Mouse (Mus musculus) forebrain, postnatal 0 days (tissue): ENCODE results near the gene Oca2. TPM values are rescaled to one million over a fixed set of nuclear protein-coding genes. Genes with fewer than 3 reads are reported as not detected.

Experiments
- ATAC-seq: fragments of 200-750 bp; cut with Nextera tagmentation; 2 replicates; pipeline ENCODE4 v1.8.0; 2017; ENCODE audit warnings: mild to moderate bottlenecking, moderate library complexity
- DNase-seq: peaks from one replicate; pipeline ENCODE4 v3.0.0-alpha.2; 2015
- H3K27ac ChIP-seq: fragments of 300-500 bp; sonication (generic); 2 replicates; pipeline ENCODE4 v1.5.1; 2014; ENCODE audit warnings: low read depth, mild to moderate bottlenecking, antibody characterized with exemption, low read length, moderate library complexity, mixed read lengths
- H3K27me3 ChIP-seq: fragments of 300-500 bp; sonication (generic); 2 replicates; pipeline ENCODE4 v1.6.1; 2014; ENCODE audit warnings: mild to moderate bottlenecking, low read length, mixed read lengths; ENCODE audit not compliant: insufficient read depth
- H3K36me3 ChIP-seq: fragments of 300-500 bp; sonication (generic); 2 replicates; pipeline ENCODE4 v1.6.1; 2014; ENCODE audit warnings: mild to moderate bottlenecking, moderate library complexity; ENCODE audit not compliant: insufficient read depth
- H3K4me1 ChIP-seq: fragments of 300-500 bp; sonication (generic); 2 replicates; pipeline ENCODE4 v1.6.1; 2014; ENCODE audit warnings: antibody characterized with exemption; ENCODE audit not compliant: insufficient read depth
- H3K4me2 ChIP-seq: fragments of 300-500 bp; sonication (generic); 2 replicates; pipeline ENCODE4 v1.6.1; 2014; ENCODE audit warnings: low read depth, mild to moderate bottlenecking, moderate library complexity
- H3K4me3 ChIP-seq: fragments of 300-500 bp; sonication (generic); 2 replicates; pipeline ENCODE4 v1.5.1; 2014; ENCODE audit warnings: low read depth, low read length, mixed read lengths
- H3K9ac ChIP-seq: fragments of 300-500 bp; sonication (generic); 2 replicates; pipeline ENCODE4 v1.6.1; 2014; ENCODE audit warnings: mild to moderate bottlenecking
- H3K9me3 ChIP-seq: fragments of 300-500 bp; sonication (generic); 2 replicates; pipeline ENCODE4 v1.6.1; 2016; ENCODE audit warnings: low read length
- CTCF ChIP-seq: sonication (generic); IDR thresholded peaks from 2 replicates; pipeline ENCODE4 v1.5.1; 2016; ENCODE audit warnings: antibody characterized with exemption, control low read depth, low read depth
- WGBS: fragments of 180-500 bp; shearing (Covaris S2); extraction: QIAGEN DNeasy Blood & Tissue Kit; methylation state at CpG from one replicate; pipeline ENCODE4 v1.1.7; 2014; 5-methylcytosine and 5-hydroxymethylcytosine counted together
- polyA plus RNA-seq: library from polyadenylated mRNA; unstranded; fragments of >200 nt; fragmentation: Nextera tagmentation; extraction: Ambion mirVana; gene quantifications from 2 replicates; pipeline ENCODE4 v1.2.1, GENCODE M21; 2015
- total RNA-seq: library from RNA; depleted of rRNA; stranded (reverse); fragments of >200 nt; gene quantifications from 2 replicates; pipeline ENCODE4 v1.2.3, GENCODE M21; 2014

The Oca2 gene
- total and polyA plus RNA-seq, 2 experiments from 2014 or later, result 0.86 to 2.2 TPM

- Histone ChIP-seq H3K4me2 (no peak overlapping the region), H3K4me1 (no peaks in the 10 kb centered on the region), H3K4me3 (no peak overlapping the region), H3K9ac (no peak overlapping the region), H3K9me3 (no peaks in the 10 kb centered on the region), H3K27me3 (no peaks in the 10 kb centered on the region), H3K36me3 (no peaks in the 10 kb centered on the region), H3K27ac (no peak overlapping the region)
- ATAC-seq, result no peak
- no peak for TF ChIP-seq CTCF
- 86% methylated on average over 4 of the region's 4 CpGs for WGBS
- DNase-seq, result no peak
Measured at GRCm38 (mm10) chr7:56381750-56382421, 142.3 kb downstream of the Oca2 start.

- 43% methylated on average over 1 of the region's 1 CpGs for WGBS
- no peak for TF ChIP-seq CTCF
- no peak overlapping the region for H3K4me3 ChIP-seq
- H3K9ac ChIP-seq, result no peak overlapping the region
- ATAC-seq (no peak), DNase-seq (no peak)
- H3K4me1 ChIP-seq, result no peaks in the 10 kb centered on the region
- no peak overlapping the region for H3K27ac ChIP-seq
- no peaks in the 10 kb centered on the region for H3K36me3 ChIP-seq
- H3K27me3 ChIP-seq, result no peaks in the 10 kb centered on the region
- no peaks in the 10 kb centered on the region for H3K9me3 ChIP-seq
- no peak overlapping the region for H3K4me2 ChIP-seq
Measured at GRCm38 (mm10) chr7:56382706-56383105, 143.1 kb downstream of the Oca2 start.

DNA sequence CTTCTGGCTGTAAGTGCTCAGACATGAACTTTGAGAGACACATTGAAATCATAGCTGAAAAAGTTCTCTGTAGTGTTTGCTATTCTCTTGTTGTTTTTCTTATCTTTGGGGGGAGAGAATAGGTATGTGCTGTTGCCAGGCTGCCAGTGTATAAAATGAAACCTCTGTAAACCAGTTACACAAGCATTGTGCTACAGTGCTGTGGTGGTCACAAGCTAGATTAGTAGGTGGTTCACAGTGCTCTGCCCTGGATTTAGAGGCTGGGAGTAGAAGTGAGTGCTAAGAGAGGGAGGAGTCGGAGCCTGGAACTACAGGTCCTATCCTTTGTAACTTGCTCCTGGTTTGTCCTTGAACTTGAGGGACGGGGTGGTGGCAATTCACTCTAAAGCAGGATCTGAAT lies 148.7 kb downstream of the Oca2 start:
- Histone ChIP-seq H3K4me3 (no peak overlapping the region), H3K36me3 (no peaks in the 10 kb centered on the region), H3K4me2 (no peak overlapping the region), H3K9ac (no peak overlapping the region), H3K27ac (no peak overlapping the region), H3K27me3 (no peaks in the 10 kb centered on the region), H3K9me3 (no peaks in the 10 kb centered on the region), H3K4me1 (no peaks in the 10 kb centered on the region)
- ATAC-seq (no peak), DNase-seq (no peak)
- WGBS, result 83% methylated on average over 2 of the region's 2 CpGs
- no peak for TF ChIP-seq CTCF

DNA sequence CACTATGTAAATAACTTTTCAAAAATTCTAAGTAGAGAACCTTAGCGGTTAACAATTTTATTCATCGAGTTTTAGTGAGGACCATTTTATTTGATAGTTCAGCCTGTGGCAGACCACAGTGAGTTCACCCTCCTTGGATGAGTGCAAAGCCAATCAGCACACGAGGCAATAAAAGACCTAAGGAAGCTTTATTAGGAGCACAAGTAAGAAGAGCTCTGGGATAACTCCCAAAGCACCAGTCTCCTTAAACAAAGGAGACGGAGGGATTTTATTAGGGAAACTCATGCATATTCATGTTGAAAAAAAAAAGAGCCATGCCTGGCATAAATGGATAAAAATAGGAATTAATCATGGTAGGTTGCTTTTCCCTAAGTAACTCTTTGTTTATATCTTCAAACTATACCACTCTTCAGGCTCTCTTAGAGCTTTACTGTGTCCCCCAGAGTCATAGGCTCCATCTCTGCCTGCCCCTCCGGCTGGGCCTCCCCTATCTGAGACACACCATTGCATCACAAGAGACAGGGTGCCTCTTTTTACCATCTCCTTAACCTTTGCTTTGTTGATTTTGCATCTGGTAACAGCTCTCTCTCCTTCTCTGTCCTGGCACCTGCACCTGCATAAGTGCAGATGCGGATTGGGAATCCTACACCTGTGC lies 178.7 kb downstream of the Oca2 start:
- Histone ChIP-seq H3K4me1 (peaks cover 5% of the 10 kb centered on the region; the same call in 1 of the 2 replicates), H3K4me2 (no peak overlapping the region), H3K9ac (no peak overlapping the region), H3K27ac (no peak overlapping the region), H3K9me3 (no peaks in the 10 kb centered on the region), H3K4me3 (no peak overlapping the region), H3K36me3 (no peaks in the 10 kb centered on the region), H3K27me3 (no peaks in the 10 kb centered on the region)
- 20% methylated on average over 6 of the region's 6 CpGs for WGBS
- no peak for TF ChIP-seq CTCF
- no peak; the same call in 1 of the 2 replicates for ATAC-seq
- no peak for DNase-seq

GRCm38 (mm10) chr7:56419253-56419844 lies 179.8 kb downstream of the Oca2 start:
- Histone ChIP-seq H3K27ac (no peak overlapping the region), H3K9ac (no peak overlapping the region), H3K4me3 (no peak overlapping the region), H3K27me3 (no peaks in the 10 kb centered on the region), H3K9me3 (no peaks in the 10 kb centered on the region), H3K4me2 (no peak overlapping the region), H3K4me1 (peaks cover 5% of the 10 kb centered on the region; the same call in 1 of the 2 replicates), H3K36me3 (no peaks in the 10 kb centered on the region)
- TF ChIP-seq CTCF, result no peak
- WGBS, result 19% methylated on average over 5 of the region's 5 CpGs
- ATAC-seq (peak; percentile 36; the same call in 1 of the 2 replicates), DNase-seq (peak; percentile 59)

GRCm38 (mm10) chr7:56421946-56422345 lies 182.4 kb downstream of the Oca2 start:
- Histone ChIP-seq H3K9me3 (no peaks in the 10 kb centered on the region), H3K4me2 (no peak overlapping the region), H3K4me3 (no peak overlapping the region), H3K36me3 (no peaks in the 10 kb centered on the region), H3K9ac (no peak overlapping the region), H3K4me1 (peaks cover 5% of the 10 kb centered on the region; the same call in 1 of the 2 replicates), H3K27ac (no peak overlapping the region), H3K27me3 (no peaks in the 10 kb centered on the region)
- DNase-seq, result peak; percentile 77
- no peak for TF ChIP-seq CTCF
- WGBS, result 25% methylated on average over 2 of the region's 2 CpGs
- peak; percentile 89 for ATAC-seq

DNA sequence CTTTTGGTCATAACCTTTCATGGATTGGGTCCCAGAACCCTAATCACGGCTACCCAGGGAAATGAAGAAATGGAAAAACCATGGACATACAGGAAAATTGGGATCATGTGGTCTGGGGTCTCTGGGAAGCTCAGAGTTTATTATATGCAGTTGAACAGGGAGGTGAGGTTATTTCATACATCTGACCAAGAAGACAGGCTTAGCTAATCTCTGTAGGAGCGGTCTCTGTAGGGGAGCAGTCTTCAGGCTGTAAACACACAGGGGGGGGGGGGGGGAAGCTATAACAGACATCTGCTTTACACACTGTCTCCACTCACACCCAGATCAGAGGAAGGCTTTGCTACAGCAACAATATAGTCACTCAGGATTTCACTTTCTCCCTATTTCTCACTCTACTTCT lies 184.0 kb downstream of the Oca2 start:
- Histone ChIP-seq H3K9me3 (no peaks in the 10 kb centered on the region), H3K27me3 (no peaks in the 10 kb centered on the region), H3K4me3 (no peak overlapping the region), H3K9ac (no peak overlapping the region), H3K27ac (no peak overlapping the region), H3K4me1 (peaks cover under 1% of the 10 kb centered on the region; the same call in 1 of the 2 replicates), H3K4me2 (no peak overlapping the region), H3K36me3 (no peaks in the 10 kb centered on the region)
- 87% methylated on average over 2 of the region's 2 CpGs for WGBS
- ATAC-seq (no peak), DNase-seq (no peak)
- no peak for TF ChIP-seq CTCF
